Mouse (Mus musculus) gastrocnemius, postnatal 14 days (tissue): ENCODE measurements around the gene Alpk3. TPM values are rescaled to one million over a fixed set of nuclear protein-coding genes. Genes with fewer than 3 reads are reported as not detected.
A peak's percentile ranks its signal among the peaks of the same experiment; 100 is the strongest.

ENCODE experiments used
- DNase-seq: peaks from one replicate; pipeline ENCODE4 v3.0.0; 2021; ENCODE audit warnings: mixed read lengths
- intact Hi-C: fragments of 180-260 bp; cut with DNase I; formaldehyde crosslinking; loops from one replicate; pipeline ENCODE4 v1.15.1; 2025; ENCODE audit warnings: low total_unique reads
- total RNA-seq, 2 experiments: library from RNA; stranded (reverse); gene quantifications; 2 replicates each; pipeline ENCODE4 v1.2.3; 2021

The Alpk3 gene
- total RNA-seq, 2 experiments from 2014 or later: 119 to 131 TPM

DNA sequence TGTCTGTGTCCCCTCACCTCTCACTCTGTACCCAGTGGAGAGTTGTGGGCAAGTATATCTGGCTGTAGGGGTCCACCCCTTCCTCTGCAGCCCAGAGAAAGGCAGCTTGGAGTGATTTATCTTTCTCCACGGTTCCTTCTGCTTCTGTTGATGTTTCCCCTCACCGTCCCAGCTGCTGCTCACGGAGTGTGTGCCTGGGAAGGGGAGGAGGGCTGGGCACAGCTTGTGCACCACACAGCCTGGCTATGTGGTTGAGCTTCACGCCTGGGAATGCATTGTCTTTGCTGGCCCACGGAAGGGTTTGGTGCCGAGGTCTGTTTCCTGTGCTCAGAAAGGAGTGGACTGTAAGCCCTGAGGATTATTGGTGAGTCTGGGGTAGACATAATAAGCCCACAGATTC lies 9.3 kb downstream of the Alpk3 start:
- intact Hi-C loops: no loop called here
- DNase-seq: no peak

DNA sequence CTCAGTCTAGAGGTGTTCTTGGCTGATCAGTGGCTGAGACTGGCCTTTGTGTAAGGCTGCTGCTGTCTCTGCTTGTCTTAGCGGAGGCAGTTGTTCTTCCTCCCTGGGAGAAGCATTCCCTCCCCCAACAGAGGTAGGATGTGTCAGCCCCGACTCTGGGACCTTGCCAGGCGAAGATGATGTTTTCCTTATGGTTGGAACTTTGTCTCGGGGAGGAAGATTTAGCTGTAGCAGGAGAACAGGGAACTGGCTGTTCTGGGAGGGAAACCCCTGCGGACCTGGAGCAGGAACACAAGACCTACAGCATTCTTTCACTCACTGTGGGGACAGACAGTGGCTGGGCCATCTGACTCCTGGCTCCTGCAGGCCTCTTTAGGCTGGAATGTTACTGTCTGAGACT lies 15.1 kb downstream of the Alpk3 start:
- intact Hi-C loops: no loop called here
- peak; percentile 81 for DNase-seq

DNA sequence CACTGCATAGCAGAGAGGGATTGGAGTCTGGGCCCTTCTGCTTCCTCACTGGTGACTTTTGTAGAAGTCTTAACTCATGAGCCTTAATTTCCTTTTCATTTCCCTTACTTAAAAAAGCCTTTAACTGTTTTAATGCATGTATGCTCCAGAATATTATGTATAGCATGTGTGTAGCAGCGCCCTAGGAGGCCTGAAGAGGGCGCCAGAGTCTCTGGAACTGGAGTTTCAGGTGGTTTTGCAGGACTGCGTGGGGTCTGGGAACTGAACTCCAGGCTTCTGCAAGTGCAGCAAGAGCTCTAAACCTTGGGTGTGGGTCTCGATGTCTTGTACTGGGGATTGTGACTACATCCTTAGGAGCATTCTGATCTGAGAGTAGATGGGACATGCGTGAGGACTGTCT lies 15.9 kb downstream of the Alpk3 start:
- intact Hi-C loops: no loop called here
- no peak for DNase-seq

DNA sequence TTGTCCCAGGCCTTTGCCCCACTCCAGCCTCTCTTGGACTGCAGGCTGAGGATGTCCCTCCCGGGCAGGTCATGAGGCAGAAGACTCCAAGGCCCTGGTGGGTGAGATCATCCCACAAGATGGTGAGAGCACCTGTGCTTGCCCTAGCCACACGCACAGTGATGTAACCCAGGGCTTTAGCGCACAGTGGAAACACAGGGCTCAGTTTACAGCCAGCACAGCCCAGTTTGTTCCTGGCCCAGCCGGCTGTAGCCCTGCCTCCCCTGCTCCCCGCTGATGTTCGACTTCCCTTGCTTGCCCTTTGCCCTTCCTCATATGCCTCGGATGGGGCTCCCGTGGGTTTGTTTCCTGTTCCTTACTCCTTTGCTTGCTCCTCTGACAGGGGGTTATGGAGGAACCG lies 17.1 kb downstream of the Alpk3 start:
- intact Hi-C loops: no loop called here
- DNase-seq: no peak

DNA sequence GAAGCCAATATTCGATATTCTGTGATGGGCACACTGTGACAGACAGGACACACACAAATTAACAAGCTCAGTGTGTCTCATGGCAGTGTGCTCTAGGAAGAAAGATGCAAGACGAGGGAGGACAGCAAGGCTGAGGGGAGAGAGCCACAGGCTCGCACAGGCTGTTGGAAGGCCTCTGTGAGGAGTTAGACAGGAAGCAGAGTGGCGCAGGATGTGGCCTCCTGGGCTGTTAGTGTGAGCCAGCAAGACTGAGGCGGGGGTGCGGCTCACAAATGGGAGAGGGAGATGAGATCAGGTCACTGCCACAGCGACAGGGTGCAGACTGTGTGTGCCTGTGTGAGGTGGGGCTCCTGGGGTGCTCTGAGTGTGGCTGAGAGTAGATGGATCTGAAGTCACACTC lies 17.9 kb downstream of the Alpk3 start:
- no peak for DNase-seq
- intact Hi-C loops: no loop called here

DNA sequence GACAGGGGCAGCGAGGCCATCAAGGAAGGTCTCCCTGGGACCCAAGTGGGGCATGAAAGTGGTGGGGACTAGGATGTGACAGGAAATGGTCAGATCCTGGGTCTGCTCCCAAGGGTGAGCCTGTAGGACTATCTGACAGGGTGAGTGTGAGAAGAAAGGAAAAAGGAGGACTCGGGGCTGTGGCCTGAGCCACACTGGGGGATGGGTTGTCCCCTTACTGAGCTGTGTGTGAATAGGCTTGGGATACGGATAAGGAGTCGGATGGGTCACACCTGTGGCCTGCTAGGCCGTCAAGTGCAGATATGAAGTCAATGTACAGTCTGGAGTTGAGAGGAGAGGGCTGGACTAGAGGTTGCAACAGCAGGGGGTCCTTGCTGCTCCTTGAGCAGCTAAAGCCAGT lies 18.3 kb downstream of the Alpk3 start:
- no peak for DNase-seq
- intact Hi-C loops: no loop called here

DNA sequence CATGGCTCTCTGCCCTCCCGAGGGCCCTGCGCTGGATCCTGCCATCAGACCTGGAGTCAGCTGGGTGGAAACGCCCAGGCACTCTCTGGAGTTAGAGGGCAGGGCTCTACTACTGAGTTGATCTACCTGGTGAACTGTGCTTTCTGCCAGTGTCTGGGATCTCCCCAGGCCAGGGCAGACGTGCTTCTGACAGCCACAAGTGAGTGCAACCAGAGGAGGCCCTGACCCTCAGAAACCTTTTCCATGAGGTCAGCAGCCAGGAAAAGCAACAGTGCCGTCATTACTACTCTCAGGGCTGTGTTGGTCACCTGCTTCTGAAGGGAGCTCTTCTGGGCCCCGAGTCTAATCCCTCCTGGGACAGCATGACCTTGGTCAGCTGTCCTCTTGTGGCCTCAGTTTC lies 19.6 kb downstream of the Alpk3 start:
- intact Hi-C loops: no loop called here
- no peak for DNase-seq

DNA sequence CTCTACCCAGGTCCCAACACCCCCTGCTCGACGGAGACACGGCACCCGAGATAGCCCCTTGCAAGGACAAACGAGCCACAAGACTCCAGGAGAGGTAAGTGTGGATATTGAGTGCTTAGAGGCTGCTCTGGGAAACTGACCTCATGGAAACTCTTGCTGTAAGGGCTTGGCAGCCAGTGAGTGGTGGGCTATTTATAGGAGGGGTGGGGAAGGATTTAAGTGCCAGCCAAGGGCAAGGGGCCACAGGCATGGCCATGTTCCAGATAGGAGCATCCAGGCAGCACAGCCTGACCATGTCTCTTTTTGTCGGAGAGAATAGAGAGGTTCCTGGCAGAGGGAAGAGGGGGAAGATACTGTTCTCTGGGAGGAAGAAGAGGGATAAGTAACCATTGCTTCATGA lies 21.3 kb downstream of the Alpk3 start:
- intact Hi-C loops: no loop called here
- DNase-seq: no peak

DNA sequence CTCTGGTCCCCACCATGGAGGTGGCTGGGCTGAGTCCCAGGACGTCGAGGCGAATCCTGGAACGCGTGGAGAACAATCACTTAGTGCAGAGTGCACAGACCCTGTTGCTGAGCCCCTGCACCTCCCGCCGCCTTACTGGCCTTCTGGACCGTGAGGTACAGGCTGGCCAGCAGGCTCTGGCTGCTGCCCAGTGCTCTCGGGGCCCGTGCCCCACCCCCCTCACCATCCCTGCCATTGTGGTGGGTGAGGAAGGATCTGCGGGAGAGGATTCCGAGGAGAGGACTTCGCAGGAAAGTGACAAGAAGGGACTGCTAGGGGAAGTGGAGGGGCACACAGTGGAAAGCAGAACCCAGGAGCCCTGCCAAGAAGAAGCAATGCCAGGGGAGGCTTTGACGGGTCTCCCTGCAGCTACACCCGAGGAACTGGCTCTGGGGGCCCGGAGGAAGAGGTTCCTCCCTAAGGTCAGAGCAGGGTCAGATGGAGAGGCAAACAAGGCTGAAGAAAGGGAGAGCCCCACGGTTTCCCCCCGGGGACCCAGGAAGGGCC lies 36.1 kb downstream of the Alpk3 start:
- no peak for DNase-seq
- intact Hi-C loops: no loop called here

DNA sequence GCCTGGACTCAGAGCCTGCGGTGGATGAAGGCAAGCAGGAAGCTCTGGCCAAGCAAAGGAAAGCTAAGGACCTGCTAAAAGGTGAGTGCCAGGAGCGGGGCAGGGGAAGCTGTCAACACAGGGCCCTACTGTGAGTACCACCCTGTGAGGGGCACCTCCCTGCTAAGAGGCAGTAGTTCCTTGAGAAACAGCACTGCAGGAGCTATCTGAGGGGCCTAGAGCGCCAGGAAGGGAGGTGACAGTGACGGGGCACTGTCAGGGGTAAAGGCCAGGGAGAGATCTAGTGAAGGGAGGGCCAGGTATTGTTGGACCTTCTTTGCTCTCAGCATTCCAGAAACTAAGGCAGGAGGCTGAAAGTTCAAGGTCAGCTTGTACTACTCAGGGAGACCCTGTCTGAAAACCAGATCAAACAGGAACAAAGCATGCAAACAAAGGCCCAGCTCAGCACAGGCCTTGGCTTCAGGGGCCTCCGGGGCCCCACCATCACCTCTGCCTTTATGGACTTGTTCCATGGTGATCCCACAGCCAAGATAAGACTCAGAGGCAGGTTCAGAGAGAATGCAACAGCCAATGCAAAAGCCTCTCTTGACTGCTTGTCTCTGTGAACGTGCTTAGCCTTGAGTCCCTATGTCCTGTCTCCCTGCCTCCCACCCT lies 36.8 kb downstream of the Alpk3 start:
- intact Hi-C loops: no loop called here
- no peak for DNase-seq

DNA sequence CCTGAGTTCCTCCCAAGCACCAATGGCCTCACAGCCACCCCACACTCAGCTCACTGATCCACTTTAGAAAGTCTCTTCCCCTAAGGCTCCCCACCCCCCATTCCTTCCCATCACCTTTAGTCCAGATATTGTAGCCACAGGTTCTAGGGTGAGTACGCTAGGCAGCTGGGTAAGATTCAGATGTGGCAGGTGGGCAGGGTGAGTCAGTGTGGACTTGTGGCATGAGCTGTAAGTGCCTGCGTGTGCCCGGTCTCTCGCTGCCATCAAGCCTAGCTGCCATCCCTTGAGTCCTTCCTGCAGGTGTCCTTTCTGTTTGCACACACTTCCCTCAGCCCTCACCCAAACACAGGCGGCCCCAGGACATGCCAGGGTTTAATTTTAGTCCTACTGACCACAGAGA lies 42.9 kb downstream of the Alpk3 start:
- DNase-seq: no peak

DNA sequence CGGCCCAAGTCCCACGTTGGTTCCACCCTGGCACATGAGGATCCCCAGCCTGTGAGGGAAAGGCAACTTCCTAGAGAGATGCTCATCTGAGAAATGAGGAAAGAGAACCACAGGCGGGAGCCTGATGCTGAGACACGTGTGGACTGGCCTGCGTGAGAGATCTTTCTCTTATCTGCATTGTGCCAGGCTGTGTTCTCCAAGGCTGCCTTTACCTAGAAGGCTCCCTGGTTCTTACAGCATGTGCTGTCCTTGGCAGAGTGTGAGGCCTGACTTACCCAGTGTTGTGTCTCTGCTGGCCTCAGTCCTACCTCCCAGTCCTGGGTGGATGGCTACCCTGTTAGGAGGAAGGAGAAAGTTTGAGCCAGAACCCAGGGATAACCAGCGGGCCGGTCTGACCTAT lies 45.5 kb downstream of the Alpk3 start:
- intact Hi-C loops: no loop called here
- DNase-seq: no peak

More for the DNA sequence above, 42.9 kb downstream of the Alpk3 start:
- intact Hi-C loops: no loop called here

DNA sequence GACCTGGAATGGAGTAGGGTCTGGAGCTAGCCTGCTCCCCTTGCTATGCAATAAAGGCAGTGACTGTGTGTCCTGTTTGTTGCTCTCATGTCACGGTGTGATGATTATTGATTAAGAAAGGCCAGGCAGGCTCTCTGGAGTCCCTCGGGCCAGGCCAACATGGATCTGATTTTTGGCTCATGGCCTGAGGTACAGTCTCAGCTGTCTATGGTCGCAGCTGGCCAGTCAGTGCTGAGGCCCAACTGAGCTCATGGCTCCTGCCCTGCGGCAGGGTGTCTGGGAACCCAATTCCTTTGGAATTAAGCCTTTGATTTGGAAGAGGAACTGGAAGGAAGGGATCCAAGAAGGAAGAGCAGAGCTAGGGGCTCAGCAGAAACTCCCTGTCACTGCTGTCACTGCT lies 48.1 kb downstream of the Alpk3 start:
- intact Hi-C loops: no loop called here
- peak; percentile 53 for DNase-seq

DNA sequence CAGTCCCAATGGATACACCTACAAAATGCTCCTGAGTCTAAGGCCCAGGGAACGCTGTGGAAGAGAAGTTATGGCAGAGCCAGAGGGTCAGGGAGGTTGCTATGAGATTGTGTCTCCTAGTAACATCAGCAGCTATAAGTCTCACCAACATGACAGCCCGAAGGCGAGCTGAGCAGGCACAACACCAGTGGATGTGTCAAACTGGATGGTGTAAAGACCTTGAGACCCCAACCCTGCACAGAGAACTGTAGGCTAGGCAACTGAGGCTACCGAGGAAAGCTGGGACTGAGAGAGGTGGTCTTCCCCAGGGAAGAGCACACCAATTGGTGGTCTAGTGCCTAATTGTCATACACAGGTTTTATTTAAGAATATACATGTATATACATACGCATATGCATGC lies 50.8 kb downstream of the Alpk3 start:
- DNase-seq: no peak
- intact Hi-C loops: no loop called here

DNA sequence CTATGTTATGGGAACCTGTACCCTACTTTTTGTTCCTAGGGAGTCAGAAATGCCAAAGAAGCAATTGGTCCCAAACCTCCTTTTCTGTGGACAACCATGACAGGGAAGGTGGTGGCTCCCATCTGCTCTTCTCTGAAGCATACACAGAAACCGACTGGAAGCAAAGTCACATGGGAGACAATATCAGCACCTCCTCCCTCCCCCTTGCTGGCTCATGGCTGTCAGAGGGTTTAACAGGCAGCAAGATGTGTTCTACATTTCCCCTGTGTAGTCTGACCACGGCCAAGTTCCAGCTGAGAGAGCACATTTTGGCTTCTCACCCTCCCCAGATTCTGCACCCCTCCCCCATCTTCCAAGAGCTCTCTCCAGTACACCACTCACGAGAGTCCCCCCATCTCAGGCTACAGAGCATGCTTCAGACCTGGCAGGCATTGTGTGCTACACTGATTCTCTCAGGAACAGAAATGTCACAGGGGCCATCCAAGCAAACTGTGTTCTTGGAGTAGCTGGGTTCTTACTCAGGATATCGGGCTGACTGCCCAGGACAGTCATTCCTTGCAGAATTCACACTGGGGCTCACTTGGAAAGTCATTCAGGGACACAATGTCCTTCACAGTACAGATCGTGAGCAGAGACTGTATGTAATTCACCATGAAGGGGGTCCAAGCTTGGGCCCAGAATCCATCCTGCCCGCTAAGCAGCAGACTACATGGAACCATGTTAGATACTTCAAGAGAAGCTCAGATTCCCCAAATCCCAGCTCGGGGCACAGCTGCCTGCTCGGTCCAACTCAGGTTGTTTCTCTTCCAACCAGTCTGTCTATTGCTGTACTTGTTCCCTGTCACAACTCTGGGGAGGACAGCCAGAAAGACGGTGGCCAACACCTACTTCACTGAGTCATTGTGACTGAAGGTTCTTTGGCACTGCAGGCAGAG lies 52.6 kb downstream of the Alpk3 start:
- intact Hi-C loops: no loop called here
- DNase-seq: peak; percentile 79

DNA sequence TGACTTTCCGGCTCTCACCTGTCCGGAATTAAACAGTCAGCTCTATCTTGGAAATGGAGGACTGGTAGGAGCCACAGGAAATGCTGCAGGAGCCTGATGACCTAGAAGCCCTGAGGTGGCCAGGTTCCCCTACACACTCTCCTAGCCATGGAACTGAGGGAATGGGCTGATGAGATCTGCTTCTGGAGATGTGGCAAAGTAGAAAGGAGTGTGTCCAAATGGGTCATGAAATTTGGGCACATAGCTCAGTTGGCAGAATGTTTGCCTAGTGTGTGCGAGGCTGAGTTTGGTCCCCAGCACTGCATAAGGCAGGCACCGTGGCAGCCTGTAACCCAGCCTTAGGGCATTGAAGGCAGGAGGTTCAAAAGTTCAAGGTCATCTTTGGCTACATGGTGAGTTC lies 53.4 kb downstream of the Alpk3 start:
- intact Hi-C loops: no loop called here
- no peak for DNase-seq

DNA sequence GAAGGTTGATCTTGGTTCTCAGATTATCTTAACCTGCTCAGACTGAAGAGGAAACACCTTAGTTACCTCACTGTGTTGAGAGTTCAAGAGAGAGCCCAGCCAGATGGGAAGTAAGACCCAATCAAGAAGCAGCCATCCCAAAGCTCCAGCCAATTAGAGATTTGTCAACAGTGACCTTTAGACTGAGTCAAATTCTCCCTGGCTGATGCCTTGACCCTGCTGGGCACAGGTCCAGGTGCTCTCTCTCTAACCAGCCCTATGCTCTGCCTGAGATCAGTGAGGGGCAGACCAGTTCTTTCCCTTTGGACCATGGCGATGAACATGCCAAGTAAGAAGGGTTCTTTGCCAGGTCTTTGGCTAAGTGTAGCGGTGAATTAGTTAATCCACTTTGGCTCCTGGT lies 54.3 kb downstream of the Alpk3 start:
- intact Hi-C loops: no loop called here
- no peak for DNase-seq

DNA sequence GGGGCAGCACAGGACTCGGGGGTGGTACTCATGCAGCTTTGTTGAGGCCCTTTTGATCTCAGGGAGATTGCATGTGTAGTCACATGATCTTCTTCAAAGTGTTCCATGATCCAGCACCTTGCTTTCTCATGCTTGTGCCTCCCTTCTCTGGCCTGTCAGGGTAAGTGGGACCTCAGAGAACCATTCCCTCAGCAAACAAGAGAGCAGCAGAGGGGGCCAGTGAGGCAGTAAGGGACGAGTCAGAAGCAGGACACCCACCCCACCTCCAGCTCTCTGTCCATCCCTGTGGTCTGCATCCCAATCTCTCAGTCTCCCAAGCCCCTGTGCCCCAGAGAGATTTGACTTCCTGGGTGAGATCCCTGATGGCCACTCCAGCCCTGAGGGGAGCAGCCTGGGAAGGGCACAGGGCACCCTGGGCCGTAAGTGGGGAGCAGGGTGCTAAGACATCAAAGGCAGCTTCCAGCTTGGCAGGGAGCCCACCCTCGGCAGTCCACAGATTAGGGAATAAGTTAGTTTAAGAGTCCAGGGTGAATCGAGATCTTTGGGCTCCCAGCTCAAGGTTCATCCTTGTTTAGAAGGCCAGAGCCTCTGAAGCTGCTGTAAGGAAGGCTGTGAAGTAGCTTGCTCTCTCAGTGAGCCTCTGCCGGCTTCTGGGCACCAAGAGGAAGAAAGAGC lies 55.4 kb downstream of the Alpk3 start:
- intact Hi-C loops: no loop called here
- DNase-seq: no peak

DNA sequence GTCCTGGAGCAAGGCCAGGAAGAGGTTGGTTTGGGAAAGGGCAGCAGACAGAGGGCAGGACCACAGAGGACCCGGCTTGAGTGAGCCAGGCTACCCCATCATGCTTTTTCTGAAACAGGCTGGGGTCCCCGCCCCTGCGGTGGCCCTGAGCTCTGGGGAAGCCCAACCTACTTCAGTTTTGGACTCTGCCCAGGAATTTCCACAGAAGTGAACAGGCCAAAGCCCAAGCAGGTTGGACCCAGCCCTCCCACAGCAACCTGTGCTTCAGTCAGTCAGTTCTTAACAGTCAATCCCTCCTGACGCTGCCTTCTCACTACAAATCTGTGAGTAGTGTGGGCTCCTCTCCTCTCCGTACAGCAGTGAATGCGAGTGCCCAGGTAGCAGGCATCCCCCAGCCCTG lies 57.2 kb downstream of the Alpk3 start, which contains the start of gene Slc28a1:
Gene Slc28a1 (plus strand): TSS at position 245 of the 400 bp plus-strand sequence.
- intact Hi-C loops: no loop called here
- DNase-seq: no peak

DNA sequence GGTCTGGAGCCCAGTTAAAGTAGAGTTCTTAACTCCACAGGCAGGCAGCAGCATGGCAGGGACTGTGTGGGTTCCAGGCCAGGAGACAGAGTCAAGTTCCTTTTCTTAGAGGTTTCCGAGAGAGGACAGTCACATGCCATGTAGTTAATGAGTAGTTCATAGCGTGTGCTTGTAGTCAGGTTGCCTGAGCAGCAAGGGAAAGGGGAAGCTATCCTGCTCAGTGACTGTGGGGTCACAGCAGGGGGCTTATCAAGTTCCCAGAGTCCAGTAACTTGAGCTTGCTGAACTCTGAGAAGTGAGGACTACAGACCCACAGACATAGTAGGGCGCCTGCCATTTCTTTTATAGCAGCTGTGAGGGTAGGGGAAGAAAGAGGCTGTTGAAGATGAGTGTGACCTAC lies 63.7 kb downstream of the Alpk3 start:
- intact Hi-C loops: no loop called here
- no peak for DNase-seq
